Mouse (Mus musculus) cerebellum, adult 9-11 months (tissue): ENCODE data around the gene Sh3gl1.

Experiments
- DNase-seq: peaks from one replicate; pipeline ENCODE4 v3.0.0; 2022

Sh3gl1 gene

GRCm38 (mm10) chr17:56018347-56019131, 17.9 kb downstream of the Sh3gl1 start:
- DNase-seq, result peak; percentile 90

GRCm38 (mm10) chr17:56017848-56018247, 18.6 kb downstream of the Sh3gl1 start:
- peak; percentile 59 for DNase-seq

GRCm38 (mm10) chr17:56016793-56017785, 19.3 kb downstream of the Sh3gl1 start:
- peak; percentile 71 for DNase-seq

GRCm38 (mm10) chr17:56016382-56016781, 20.1 kb downstream of the Sh3gl1 start:
- DNase-seq, result peak; percentile 34

GRCm38 (mm10) chr17:56015293-56015692, 21.1 kb downstream of the Sh3gl1 start:
- peak; percentile 49 for DNase-seq

GRCm38 (mm10) chr17:56011441-56011840, 25.0 kb downstream of the Sh3gl1 start:
- peak; percentile 62 for DNase-seq

- peak; percentile 83 for DNase-seq
Observed at GRCm38 (mm10) chr17:56010681-56011080, 25.8 kb downstream of the Sh3gl1 start.

- peak; percentile 63 for DNase-seq
Observed at GRCm38 (mm10) chr17:56010255-56010654, 26.2 kb downstream of the Sh3gl1 start.

GRCm38 (mm10) chr17:56009962-56010240, 26.5 kb downstream of the Sh3gl1 start:
- peak; percentile 68 for DNase-seq

GRCm38 (mm10) chr17:56009088-56009961, 27.1 kb downstream of the Sh3gl1 start:
- DNase-seq, result peak; percentile 95

- DNase-seq, result peak; percentile 95
Observed at GRCm38 (mm10) chr17:56008356-56009087, 27.9 kb downstream of the Sh3gl1 start.

GRCm38 (mm10) chr17:56007444-56008355, 28.7 kb downstream of the Sh3gl1 start:
- peak; percentile 59 for DNase-seq

GRCm38 (mm10) chr17:56006956-56007355, 29.5 kb downstream of the Sh3gl1 start:
- peak; percentile 67 for DNase-seq

GRCm38 (mm10) chr17:56005415-56006061, 30.9 kb downstream of the Sh3gl1 start, which contains the start of the genes Stap2 and Mpnd:
Gene Stap2 (minus strand): TSS chr17:56005584.
Gene Mpnd (plus strand): TSS chr17:56005711.
- DNase-seq, result peak; percentile 81

GRCm38 (mm10) chr17:56003000-56003399, 33.4 kb downstream of the Sh3gl1 start:
- DNase-seq, result peak; percentile 67

- peak; percentile 49 for DNase-seq
Observed at GRCm38 (mm10) chr17:55999794-56000499, 36.5 kb downstream of the Sh3gl1 start.

GRCm38 (mm10) chr17:55996007-55996406, 40.4 kb downstream of the Sh3gl1 start:
- DNase-seq, result no peak

- no peak for DNase-seq
Observed at GRCm38 (mm10) chr17:55990278-55990898, 46.0 kb downstream of the Sh3gl1 start.
